Comparison of ENCODE assay signal across 9 mouse cellular contexts in the genomic region with DNA sequence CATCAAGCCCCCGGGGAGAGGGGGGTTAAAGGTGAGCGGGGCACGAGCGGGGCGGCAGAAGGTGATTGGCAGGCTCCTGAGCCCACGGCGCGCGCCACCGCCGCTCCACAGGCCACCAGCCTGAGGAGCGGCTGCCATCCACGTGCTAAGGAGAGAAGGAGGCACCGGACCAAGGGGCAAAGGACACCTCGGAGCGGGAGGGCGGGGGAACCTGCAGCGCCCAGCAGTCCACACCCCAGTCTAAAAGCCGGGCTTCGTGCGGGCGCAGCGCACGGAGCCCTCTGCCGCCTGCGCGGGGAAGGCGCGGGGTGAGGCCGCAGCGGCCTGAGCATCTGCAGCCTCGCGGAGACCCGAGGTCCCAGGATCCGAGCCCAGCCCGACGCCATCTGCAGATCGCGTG. TPM values are rescaled to one million over a fixed set of nuclear protein-coding genes. Genes with fewer than 3 reads are reported as not detected.
DNase-seq lines count a peak whose midpoint lies in the region; ATAC-seq and TF ChIP-seq lines count a peak whose summit lies in the region.
"Had no signal": no experiment of that assay in that cellular context is flagged by ENCODE, and none has a peak within 500 bp of the region (broad histone marks: within the 10 kb centered on the region; RNA-seq: fewer than 3 reads in every experiment).

A gene (plus strand): TSS at position 238 of the 400 bp plus-strand sequence.

- H3K9me3 ChIP-seq in forebrain, embryonic 13.5 days (replicated peaks): no peaks in the 10 kb centered on the region
- H3K9me3 ChIP-seq in hindbrain, embryonic 13.5 days: no peaks in the 10 kb centered on the region
- no peaks in the 10 kb centered on the region for H3K9me3 ChIP-seq in liver, embryonic 11.5 days (ENCODE audit: control insufficient read depth, low read length)

- H3K27me3 ChIP-seq in forebrain, embryonic 13.5 days: peaks cover 58% of the 10 kb centered on the region
- peaks cover 75% of the 10 kb centered on the region for H3K27me3 ChIP-seq in hindbrain, embryonic 13.5 days
- peaks cover 60% of the 10 kb centered on the region for H3K27me3 ChIP-seq in liver, embryonic 11.5 days (replicated peaks; ENCODE audit: control insufficient read depth, insufficient read depth, low read length)

- TF ChIP-seq CTCF in left cerebral cortex, adult 2 months (IDR thresholded peaks at IDR 0.05): no peak

- intact Hi-C loops in left cerebral cortex, adult 2 months (cut with DNase I): loop anchor here (10.0 kb wide), 1 partner anchor 165 kb away; no protein-coding TSS in a partner anchor

- no peaks in the 10 kb centered on the region for H3K36me3 ChIP-seq in forebrain, embryonic 13.5 days (ENCODE audit: poor library complexity, severe bottlenecking)
- H3K36me3 ChIP-seq in hindbrain, embryonic 13.5 days: no peaks in the 10 kb centered on the region
- no peaks in the 10 kb centered on the region for H3K36me3 ChIP-seq in liver, embryonic 11.5 days (ENCODE audit: control insufficient read depth, insufficient read depth, low read length)

- peak within 1 kb of the TSS; percentile 43; the same call in 1 of the 2 replicates for H3K9ac ChIP-seq in forebrain, embryonic 13.5 days
- no peak within 1 kb of the TSS for H3K9ac ChIP-seq in hindbrain, embryonic 13.5 days
- H3K9ac ChIP-seq in liver, embryonic 11.5 days (ENCODE audit: low read depth, low read length): no peak within 1 kb of the TSS

- no peak for DNase-seq in heart, adult 8-10 months (ENCODE audit: low spot score)
- DNase-seq in heart, adult 11 months: no peak
- DNase-seq in liver, embryonic 11.5 days (ENCODE audit: low spot score): no peak
- no peak for DNase-seq in left cerebral cortex, adult 2 months (ENCODE audit: extremely low spot score in 1 of 2, low spot score in 2 of 2)
- no peak for DNase-seq in lung, postnatal 36 days
- DNase-seq in lung, postnatal 4 days: no peak

- WGBS in forebrain, embryonic 13.5 days: 2% methylated on average over 39 of the region's 39 CpGs
- WGBS in hindbrain, embryonic 13.5 days: 3% methylated on average over 38 of the region's 39 CpGs
- WGBS in liver, embryonic 11.5 days: 6% methylated on average over 39 of the region's 39 CpGs

- peak within 1 kb of the TSS; percentile 47 for H3K4me2 ChIP-seq in forebrain, embryonic 13.5 days
- peak within 1 kb of the TSS; percentile 21; the same call in 1 of the 2 replicates for H3K4me2 ChIP-seq in hindbrain, embryonic 13.5 days
- peak within 1 kb of the TSS; percentile 46 for H3K4me2 ChIP-seq in liver, embryonic 11.5 days

- H3K27ac ChIP-seq in forebrain, embryonic 13.5 days: no peak within 1 kb of the TSS
- no peak within 1 kb of the TSS for H3K27ac ChIP-seq in hindbrain, embryonic 13.5 days
- H3K27ac ChIP-seq in liver, embryonic 11.5 days (ENCODE audit: low read depth, low read length): no peak within 1 kb of the TSS
- no peak within 1 kb of the TSS for H3K27ac ChIP-seq in left cerebral cortex, adult 2 months

- peaks cover 5% of the 10 kb centered on the region; the same call in 1 of the 2 replicates for H3K4me1 ChIP-seq in forebrain, embryonic 13.5 days
- H3K4me1 ChIP-seq in hindbrain, embryonic 13.5 days (replicated peaks): peaks cover 4% of the 10 kb centered on the region
- no peaks in the 10 kb centered on the region for H3K4me1 ChIP-seq in liver, embryonic 11.5 days (replicated peaks; ENCODE audit: control insufficient read depth, insufficient read depth, low read length)

- ATAC-seq in forebrain, embryonic 13.5 days: no peak
- no peak for ATAC-seq in hindbrain, embryonic 13.5 days (ENCODE audit: low FRiP score)
- ATAC-seq in liver, embryonic 11.5 days (replicated peaks; ENCODE audit: low FRiP score): no peak

- peak within 1 kb of the TSS; percentile 9; the same call in 1 of the 2 replicates for H3K4me3 ChIP-seq in forebrain, embryonic 13.5 days
- H3K4me3 ChIP-seq in hindbrain, embryonic 13.5 days: peak within 1 kb of the TSS; percentile 16; the same call in 1 of the 2 replicates
- H3K4me3 ChIP-seq in liver, embryonic 11.5 days (ENCODE audit: low read depth, low read length): peak within 1 kb of the TSS; percentile 25
- no peak within 1 kb of the TSS for H3K4me3 ChIP-seq in left cerebral cortex, adult 2 months

RNA-seq across cellular contexts. Expression of the gene that starts here (rescaled TPM):
- 10 to 100 TPM; 18.0 to 39.9 (median 21.3) TPM for total RNA-seq in heart, adult 8-10 months (2022)
- 1.4 and 1.6 TPM in 2 replicates for polyA plus RNA-seq in forebrain, embryonic 13.5 days (2015; fragmentation: Nextera tagmentation; extraction: Ambion mirVana)
- polyA plus RNA-seq in hindbrain, embryonic 13.5 days (2015; fragmentation: Nextera tagmentation; extraction: Ambion mirVana): 0.41 and 0.71 TPM in 2 replicates
- 18.5 and 18.7 TPM in 2 replicates for polyA plus RNA-seq in liver, embryonic 11.5 days (2014; fragmentation: Nextera tagmentation; extraction: Ambion mirVana)
- 1 to 10 TPM; 3.7 to 3.8 TPM for total RNA-seq in left cerebral cortex, adult 2 months (2021)
- total RNA-seq: common myeloid progenitor, adult 5-6 weeks had no signal
